Mouse (Mus musculus) heart, adult 2 months (tissue): ENCODE measurements around the gene Plekhh3.

ENCODE experiments used
- CTCF ChIP-seq: fragments of 200-600 bp; IDR thresholded peaks from 2 replicates; pipeline ENCODE4 v1.8.1; 2022; ENCODE audit warnings: antibody characterized with exemption, mild to moderate bottlenecking, moderate library complexity
- EP300 ChIP-seq: fragments of 200-500 bp; IDR thresholded peaks from 2 replicates; pipeline ENCODE4 v1.6.1; 2011; ENCODE audit warnings: low read depth, low read length, control low read depth; ENCODE audit not compliant: insufficient read depth
- POLR2A ChIP-seq: fragments of 200-500 bp; IDR thresholded peaks from 2 replicates; pipeline ENCODE4 v1.6.1; 2011; ENCODE audit warnings: mild to moderate bottlenecking, low read depth, low read length, control low read depth; ENCODE audit not compliant: insufficient read depth

GRCm38 (mm10) chr11:101167211-101167962, 3.8 kb downstream of the Plekhh3 start:
- TF ChIP-seq POLR2A = no peak
- no peak for TF ChIP-seq CTCF
- no peak for TF ChIP-seq EP300
